Mouse (Mus musculus) telencephalon, adult 2 months (tissue): ENCODE measurements around the gene Eaf2.
A peak's percentile ranks its signal among the peaks of the same experiment; 100 is the strongest.

Experiments
- DNase-seq: peaks from one replicate; pipeline ENCODE4 v3.0.0-alpha.2; 2011; ENCODE audit warnings: low read depth, low spot score

Eaf2 gene

GRCm38 (mm10) chr16:36874583-36875275, at the start of gene Eaf2, which contains the start of gene Golgb1:
Gene Eaf2 (minus strand): TSS chr16:36875003.
Gene Golgb1 (plus strand): TSS chr16:36875140.
- DNase-seq, result peak; percentile 100

- DNase-seq, result no peak
Measured at GRCm38 (mm10) chr16:36924312-36924711, 49.5 kb upstream of the Eaf2 start.

GRCm38 (mm10) chr16:36921980-36922379, 47.2 kb upstream of the Eaf2 start:
- DNase-seq, result no peak

GRCm38 (mm10) chr16:36921067-36921613, 46.3 kb upstream of the Eaf2 start:
- DNase-seq, result no peak

GRCm38 (mm10) chr16:36920410-36920809, 45.6 kb upstream of the Eaf2 start:
- no peak for DNase-seq

- no peak for DNase-seq
Measured at GRCm38 (mm10) chr16:36918505-36918904, 43.7 kb upstream of the Eaf2 start.

GRCm38 (mm10) chr16:36914195-36914594, 39.4 kb upstream of the Eaf2 start:
- no peak for DNase-seq

GRCm38 (mm10) chr16:36912311-36912710, 37.5 kb upstream of the Eaf2 start:
- no peak for DNase-seq

- no peak for DNase-seq
Measured at GRCm38 (mm10) chr16:36911909-36912308, 37.1 kb upstream of the Eaf2 start.

- no peak for DNase-seq
Measured at GRCm38 (mm10) chr16:36903156-36903555, 28.4 kb upstream of the Eaf2 start.

- DNase-seq, result no peak
Measured at GRCm38 (mm10) chr16:36896712-36897111, 21.9 kb upstream of the Eaf2 start.

GRCm38 (mm10) chr16:36893317-36893716, 18.5 kb upstream of the Eaf2 start:
- DNase-seq, result no peak

GRCm38 (mm10) chr16:36891415-36891814, 16.6 kb upstream of the Eaf2 start:
- DNase-seq, result no peak

GRCm38 (mm10) chr16:36890559-36890958, 15.8 kb upstream of the Eaf2 start:
- no peak for DNase-seq

- no peak for DNase-seq
Measured at GRCm38 (mm10) chr16:36887546-36887945, 12.7 kb upstream of the Eaf2 start.

- no peak for DNase-seq
Measured at GRCm38 (mm10) chr16:36885912-36886311, 11.1 kb upstream of the Eaf2 start.

GRCm38 (mm10) chr16:36884881-36885280, 10.1 kb upstream of the Eaf2 start:
- no peak for DNase-seq

GRCm38 (mm10) chr16:36882737-36883343, 8.0 kb upstream of the Eaf2 start:
- DNase-seq, result no peak

GRCm38 (mm10) chr16:36877316-36877715, 2.5 kb upstream of the Eaf2 start:
- DNase-seq, result no peak

- DNase-seq, result peak; percentile 5
Measured at GRCm38 (mm10) chr16:36875276-36875851, 561 bp upstream of the Eaf2 start.

- DNase-seq, result no peak
Measured at GRCm38 (mm10) chr16:36869442-36869841, 5.4 kb downstream of the Eaf2 start.

- DNase-seq, result no peak
Measured at GRCm38 (mm10) chr16:36863585-36863984, 11.2 kb downstream of the Eaf2 start.

- no peak for DNase-seq
Measured at GRCm38 (mm10) chr16:36851202-36851601, 23.6 kb downstream of the Eaf2 start.
